Mouse (Mus musculus) WW6 (cell line): ENCODE measurements around the gene Hist1h2bf.
"Not testable (repeated sequence)": the region's sequence is repeated elsewhere in the genome, so short reads cannot be mapped to it uniquely, and the experiment has no call there.

ENCODE experiments used
- DNase-seq: peaks from one replicate; pipeline ENCODE4 v3.0.0-alpha.2; 2013; ENCODE audit warnings: low read depth, low spot score

The Hist1h2bf gene

GRCm38 (mm10) chr13:23591206-23591605 lies 17.2 kb upstream of the Hist1h2bf start:
- no peak for DNase-seq

GRCm38 (mm10) chr13:23586940-23587225 lies 12.9 kb upstream of the Hist1h2bf start:
- no peak for DNase-seq

- no peak for DNase-seq
Observed at GRCm38 (mm10) chr13:23586099-23586939, 12.3 kb upstream of the Hist1h2bf start.

GRCm38 (mm10) chr13:23585442-23586098 lies 11.6 kb upstream of the Hist1h2bf start:
- DNase-seq = not testable (repeated sequence)

- no peak for DNase-seq
Observed at GRCm38 (mm10) chr13:23585029-23585441, 11.0 kb upstream of the Hist1h2bf start.

- DNase-seq = no peak
Observed at GRCm38 (mm10) chr13:23584331-23584730, 10.3 kb upstream of the Hist1h2bf start.

- DNase-seq = no peak
Observed at GRCm38 (mm10) chr13:23583387-23584068, 9.5 kb upstream of the Hist1h2bf start.

GRCm38 (mm10) chr13:23582219-23583056 lies 8.4 kb upstream of the Hist1h2bf start:
- no peak for DNase-seq

- DNase-seq = no peak
Observed at GRCm38 (mm10) chr13:23581408-23582218, 7.6 kb upstream of the Hist1h2bf start, which contains the start of gene Hist1h4d. Gene Hist1h4d, plus strand, starts transcription at chr13:23581598.

GRCm38 (mm10) chr13:23577835-23578234 lies 3.8 kb upstream of the Hist1h2bf start:
- DNase-seq = no peak

GRCm38 (mm10) chr13:23576906-23577639 lies 3.1 kb upstream of the Hist1h2bf start:
- DNase-seq = no peak

GRCm38 (mm10) chr13:23576351-23576881 lies 2.4 kb upstream of the Hist1h2bf start:
- no peak for DNase-seq

GRCm38 (mm10) chr13:23575864-23576313 lies 1.9 kb upstream of the Hist1h2bf start:
- not testable (repeated sequence) for DNase-seq

GRCm38 (mm10) chr13:23575271-23575851 lies 1.4 kb upstream of the Hist1h2bf start, which contains the start of gene Hist1h3d:
Gene Hist1h3d, plus strand, starts transcription at chr13:23575763.
- no peak for DNase-seq

GRCm38 (mm10) chr13:23574546-23575170 lies 662 bp upstream of the Hist1h2bf start:
- DNase-seq = not testable (repeated sequence)

- DNase-seq = not testable (repeated sequence)
Observed at GRCm38 (mm10) chr13:23573034-23573897, 730 bp downstream of the Hist1h2bf start.

- DNase-seq = no peak
Observed at GRCm38 (mm10) chr13:23572218-23573033, 1.6 kb downstream of the Hist1h2bf start.
